Mouse (Mus musculus): ENCODE results near the gene Zmiz1.

- TF ChIP-seq CTCF (IDR thresholded peaks at IDR 0.05; ENCODE audit: insufficient read depth, low read length) (no peak), POLR2A (IDR thresholded peaks at IDR 0.05; ENCODE audit: borderline replicate concordance, extremely low read depth, low read depth, low read length) (no peak)
Observed at GRCm38 (mm10) chr14:25641067-25641466, 182.1 kb downstream of the Zmiz1 start.
